Mouse (Mus musculus): ENCODE measurements around the gene Clec4a4. TPM values are rescaled to one million over a fixed set of nuclear protein-coding genes. Genes with fewer than 3 reads are reported as not detected.
"Not testable (repeated sequence)": the region's sequence is repeated elsewhere in the genome, so short reads cannot be mapped to it uniquely, and the experiment has no call there.

Gene Clec4a4
- polyA plus RNA-seq (2012; ENCODE audit: insufficient read depth, insufficient read length, low replicate concordance, missing spikeins), result not detected in 2 replicates

DNA sequence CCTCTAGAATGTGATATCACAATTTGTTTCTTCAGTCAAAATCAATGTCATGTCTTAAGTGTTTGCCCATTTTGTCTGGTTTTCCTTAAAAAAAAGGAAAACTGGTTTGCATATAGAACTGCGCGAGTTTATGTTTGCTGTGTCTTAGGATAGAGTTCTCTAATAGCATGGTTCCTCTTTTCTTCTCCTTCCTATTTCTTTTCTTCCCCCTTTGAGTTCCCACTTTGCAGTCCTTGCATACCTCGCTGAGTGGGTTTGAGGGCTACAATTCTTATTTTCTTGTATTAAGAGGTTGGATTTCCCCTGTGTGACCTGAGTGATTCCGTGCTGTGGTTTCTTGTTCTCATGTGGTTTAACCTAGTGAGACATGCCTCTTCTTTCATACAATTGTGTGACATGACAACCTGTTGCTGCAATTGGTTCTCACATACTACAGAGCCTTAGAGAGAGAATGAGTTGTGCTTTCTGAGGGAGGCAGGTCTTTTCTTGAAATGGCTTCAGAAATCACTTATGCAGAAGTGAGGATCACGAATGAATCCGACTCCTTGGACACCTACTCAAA lies at the start of gene Clec4a4:
Gene Clec4a4 (plus strand): TSS at position 492 of the 562 bp plus-strand sequence.
- Histone ChIP-seq H3K4me3 (ENCODE audit: insufficient read depth, low read depth, low read length) (no peak within 1 kb of the TSS), H3K27ac (ENCODE audit: insufficient read depth, low read depth, low read length) (no peak within 1 kb of the TSS), H3K4me1 (ENCODE audit: control insufficient read depth, insufficient read depth, low read length) (no peaks in the 10 kb centered on the region)
- WGBS, result 90% methylated on average over 6 of the region's 6 CpGs
- TF ChIP-seq CTCF (IDR thresholded peaks at IDR 0.05; ENCODE audit: insufficient read depth, low read depth, low read length) (no peak), POLR2A (IDR thresholded peaks at IDR 0.05; ENCODE audit: insufficient read depth, low read depth, low read length) (no peak)

DNA sequence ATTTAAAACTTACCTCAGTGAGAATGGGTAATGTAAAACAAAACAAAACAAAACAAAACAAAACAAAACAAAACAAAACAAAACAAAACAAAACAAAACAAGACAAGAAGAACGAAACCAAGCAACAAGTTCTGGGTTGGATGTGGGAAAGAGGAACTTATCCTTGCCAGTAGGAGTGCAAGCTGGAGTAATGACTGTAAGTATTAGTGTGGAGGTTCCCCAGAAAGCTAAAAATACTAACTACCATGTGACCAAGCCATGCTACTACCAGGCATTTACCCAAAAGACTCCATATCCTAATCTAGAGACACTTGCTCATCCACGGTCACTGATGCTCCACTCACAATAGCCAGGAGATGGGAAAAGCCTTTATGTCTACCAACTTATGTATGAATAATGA lies 43.4 kb upstream of the Clec4a4 start:
- TF ChIP-seq CTCF (IDR thresholded peaks at IDR 0.05; ENCODE audit: insufficient read depth, low read depth, low read length) (no peak), POLR2A (IDR thresholded peaks at IDR 0.05; ENCODE audit: insufficient read depth, low read depth, low read length) (no peak)
- H3K27ac ChIP-seq (ENCODE audit: insufficient read depth, low read depth, low read length), result no peak overlapping the region
- no peak overlapping the region for H3K4me3 ChIP-seq (ENCODE audit: insufficient read depth, low read depth, low read length)
- 85% methylated on average over 2 of the region's 2 CpGs for WGBS
- no peaks in the 10 kb centered on the region for H3K4me1 ChIP-seq (ENCODE audit: control insufficient read depth, insufficient read depth, low read length)

DNA sequence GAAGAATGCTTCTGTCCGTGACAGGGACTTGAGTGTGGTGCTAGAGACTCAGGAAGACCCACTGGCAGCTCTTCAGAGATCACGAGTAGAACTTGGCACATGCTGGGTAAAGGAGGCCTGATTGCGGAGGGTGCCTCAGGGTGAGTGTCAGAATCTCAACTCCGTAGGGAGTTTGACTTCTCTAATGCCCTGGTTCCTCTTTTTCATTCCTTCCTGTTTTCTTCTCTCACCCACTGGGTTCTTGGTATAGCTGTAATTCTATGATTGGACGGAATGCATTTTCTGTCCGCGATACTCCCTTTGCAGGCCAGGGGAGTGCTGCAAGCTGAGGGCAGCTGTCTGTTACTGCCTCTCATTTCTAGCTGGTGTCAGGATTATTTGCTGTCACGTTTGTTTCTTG lies 37.8 kb upstream of the Clec4a4 start, which contains the start of gene Clec4a3:
Gene Clec4a3 (plus strand): TSS at position 115 of the 400 bp plus-strand sequence.
- H3K27ac ChIP-seq (ENCODE audit: insufficient read depth, low read depth, low read length), result no peak within 1 kb of the TSS
- 87% methylated on average over 8 of the region's 8 CpGs for WGBS

DNA sequence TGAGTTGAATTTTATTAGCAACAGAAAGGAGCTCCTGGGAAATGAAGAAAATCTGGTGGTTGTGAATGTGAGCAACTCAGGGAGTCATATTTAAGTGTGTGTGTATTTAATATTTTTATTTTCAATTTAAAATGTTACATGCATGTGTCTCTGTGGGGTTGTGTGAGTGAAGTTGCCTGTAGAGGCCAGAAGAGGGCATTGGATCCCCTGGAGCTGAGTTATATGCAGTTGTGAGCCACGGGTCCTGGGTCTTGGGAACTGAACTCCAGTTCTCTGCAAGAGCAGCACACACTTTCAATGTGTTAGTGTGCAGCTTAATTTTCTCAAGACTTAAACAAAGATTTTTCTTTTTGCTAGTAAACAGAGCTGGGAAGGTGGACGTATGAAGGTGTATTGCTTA lies 25.6 kb upstream of the Clec4a4 start:
- 79% methylated on average over 2 of the region's 2 CpGs for WGBS
- H3K4me3 ChIP-seq (ENCODE audit: insufficient read depth, low read depth, low read length), result no peak overlapping the region
- no peaks in the 10 kb centered on the region for H3K4me1 ChIP-seq (ENCODE audit: control insufficient read depth, insufficient read depth, low read length)
- no peak overlapping the region for H3K27ac ChIP-seq (ENCODE audit: insufficient read depth, low read depth, low read length)
- TF ChIP-seq CTCF (IDR thresholded peaks at IDR 0.05; ENCODE audit: insufficient read depth, low read depth, low read length), result no peak
- no peak for TF ChIP-seq POLR2A (IDR thresholded peaks at IDR 0.05; ENCODE audit: insufficient read depth, low read depth, low read length)

More for the DNA sequence above, 37.8 kb upstream of the Clec4a4 start, which contains the start of gene Clec4a3:
- H3K4me3 ChIP-seq (ENCODE audit: insufficient read depth, low read depth, low read length), result no peak within 1 kb of the TSS
- no peak for TF ChIP-seq POLR2A (IDR thresholded peaks at IDR 0.05; ENCODE audit: insufficient read depth, low read depth, low read length)
- TF ChIP-seq CTCF (IDR thresholded peaks at IDR 0.05; ENCODE audit: insufficient read depth, low read depth, low read length), result no peak
- H3K4me1 ChIP-seq (ENCODE audit: control insufficient read depth, insufficient read depth, low read length), result no peaks in the 10 kb centered on the region

DNA sequence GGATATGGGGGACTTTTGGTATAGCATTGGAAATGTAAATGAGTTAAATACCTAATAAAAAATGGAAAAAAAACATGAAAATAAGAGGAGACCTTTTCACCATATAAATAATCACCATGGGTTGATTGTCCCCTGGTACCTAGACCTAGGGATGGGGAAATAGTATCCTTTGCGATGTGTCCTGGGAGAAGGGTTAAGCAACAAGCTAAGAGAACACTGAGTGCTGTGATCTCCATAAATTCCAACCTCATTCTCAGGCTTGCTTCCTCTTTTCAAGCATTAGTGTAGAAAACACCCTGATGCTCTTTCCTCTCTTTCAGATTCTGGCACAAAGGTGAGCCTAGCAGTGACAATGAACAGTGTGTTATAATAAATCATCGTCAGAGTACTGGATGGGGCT lies 21.1 kb upstream of the Clec4a4 start:
- WGBS, result 91% methylated on average over 2 of the region's 2 CpGs
- TF ChIP-seq POLR2A (IDR thresholded peaks at IDR 0.05; ENCODE audit: insufficient read depth, low read depth, low read length) (no peak), CTCF (IDR thresholded peaks at IDR 0.05; ENCODE audit: insufficient read depth, low read depth, low read length) (no peak)
- Histone ChIP-seq H3K27ac (ENCODE audit: insufficient read depth, low read depth, low read length) (no peak overlapping the region), H3K4me3 (ENCODE audit: insufficient read depth, low read depth, low read length) (no peak overlapping the region), H3K4me1 (ENCODE audit: control insufficient read depth, insufficient read depth, low read length) (no peaks in the 10 kb centered on the region)

DNA sequence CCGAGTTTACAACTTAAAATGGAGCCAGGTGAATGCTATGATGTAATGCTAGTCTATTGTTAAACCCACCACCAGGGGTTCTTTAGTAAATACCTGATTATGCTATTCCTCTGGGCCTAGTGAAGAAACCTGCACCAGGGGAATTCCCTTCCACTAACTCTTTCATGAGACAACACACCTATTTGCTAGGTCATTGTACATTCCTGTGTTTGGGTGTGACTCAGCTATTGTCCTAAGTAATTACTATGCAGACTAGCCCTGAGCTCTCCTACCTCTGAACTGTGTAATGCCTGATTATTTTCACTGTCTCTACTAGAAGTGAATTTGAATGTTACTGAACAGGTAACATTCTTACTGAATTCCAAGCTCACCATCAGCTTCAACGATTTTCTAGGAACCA lies 14.5 kb downstream of the Clec4a4 start:
- not testable (repeated sequence) for H3K27ac ChIP-seq (ENCODE audit: insufficient read depth, low read depth, low read length); H3K4me3 ChIP-seq (ENCODE audit: insufficient read depth, low read depth, low read length); H3K4me1 ChIP-seq (ENCODE audit: control insufficient read depth, insufficient read depth, low read length)
- 59% methylated on average over 2 of the region's 2 CpGs for WGBS

DNA sequence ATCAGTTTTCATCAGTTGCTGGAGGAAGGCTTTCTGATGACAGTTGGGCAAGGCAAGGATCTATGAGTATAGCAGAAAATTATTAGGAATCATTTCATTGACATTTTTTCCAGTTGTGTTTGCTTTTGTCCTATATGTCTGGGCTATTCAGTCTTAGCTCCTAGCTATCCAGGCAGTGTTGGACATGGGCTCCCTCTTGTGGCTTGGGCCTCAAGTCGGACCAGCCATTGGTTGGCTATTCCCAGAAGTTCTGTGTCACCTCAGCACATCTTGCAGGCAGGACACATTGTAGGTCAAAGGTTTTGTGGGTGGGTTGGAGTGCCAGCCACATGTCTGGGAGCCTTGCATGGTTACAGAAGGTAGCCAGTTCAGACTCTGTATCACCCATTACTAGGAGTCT lies 15.4 kb downstream of the Clec4a4 start:
- no peak for TF ChIP-seq CTCF (IDR thresholded peaks at IDR 0.05; ENCODE audit: insufficient read depth, low read depth, low read length)
- no peak for TF ChIP-seq POLR2A (IDR thresholded peaks at IDR 0.05; ENCODE audit: insufficient read depth, low read depth, low read length)
- WGBS, result 63% methylated on average over 1 of the region's 1 CpGs
- Histone ChIP-seq H3K27ac (ENCODE audit: insufficient read depth, low read depth, low read length) (no peak overlapping the region), H3K4me3 (ENCODE audit: insufficient read depth, low read depth, low read length) (no peak overlapping the region), H3K4me1 (ENCODE audit: control insufficient read depth, insufficient read depth, low read length) (no peaks in the 10 kb centered on the region)

DNA sequence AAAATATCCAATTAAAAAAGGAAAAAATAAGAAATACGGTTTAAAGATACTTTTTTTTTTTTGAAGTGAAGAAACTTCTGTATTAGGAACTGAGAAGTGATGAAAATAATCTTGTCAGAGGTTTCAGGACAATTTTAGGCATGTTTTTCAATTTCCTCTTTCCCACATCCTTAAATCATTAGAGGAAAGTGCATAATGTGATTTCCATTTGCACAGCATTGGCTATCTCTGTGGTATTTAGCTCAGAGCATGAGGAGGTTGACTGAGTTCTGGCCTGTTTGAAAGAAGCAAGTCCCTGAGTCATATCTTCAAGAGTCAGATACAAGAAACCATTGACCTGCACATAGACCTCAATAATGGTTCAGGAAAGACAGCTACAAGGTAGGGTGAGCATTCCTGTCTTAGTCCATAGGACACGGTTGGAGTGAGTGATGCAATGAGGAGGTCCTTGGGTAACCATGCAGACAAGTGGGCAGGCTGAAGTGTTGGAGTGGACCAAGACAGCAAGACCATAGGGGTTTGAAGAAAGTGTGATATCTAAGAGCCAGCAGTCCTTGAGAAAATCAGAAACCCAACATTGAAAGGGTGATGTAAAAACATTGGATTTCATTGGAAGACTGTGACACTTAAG lies 59.7 kb downstream of the Clec4a4 start, which contains the start of gene Clec4b1:
Gene Clec4b1 (plus strand): TSS at position 221 of the 631 bp plus-strand sequence.
- no peak within 1 kb of the TSS for H3K27ac ChIP-seq (ENCODE audit: insufficient read depth, low read depth, low read length)

More for the DNA sequence above, 59.7 kb downstream of the Clec4a4 start, which contains the start of gene Clec4b1:
- TF ChIP-seq POLR2A (IDR thresholded peaks at IDR 0.05; ENCODE audit: insufficient read depth, low read depth, low read length) (no peak), CTCF (IDR thresholded peaks at IDR 0.05; ENCODE audit: insufficient read depth, low read depth, low read length) (no peak)
- no peaks in the 10 kb centered on the region for H3K4me1 ChIP-seq (ENCODE audit: control insufficient read depth, insufficient read depth, low read length)
- 81% methylated on average over 2 of the region's 2 CpGs for WGBS
- H3K4me3 ChIP-seq (ENCODE audit: insufficient read depth, low read depth, low read length), result no peak within 1 kb of the TSS

Other genes starting within 250 kb of the Clec4a4 start
- gene Slc2a3, start 188.7 kb upstream of the Clec4a4 start, polyA plus RNA-seq (2012; ENCODE audit: insufficient read depth, insufficient read length, low replicate concordance, missing spikeins), result not detected in 2 replicates
- not detected in 2 replicates for gene Foxj2, start 170.5 kb upstream of the Clec4a4 start, polyA plus RNA-seq (2012; ENCODE audit: insufficient read depth, insufficient read length, low replicate concordance, missing spikeins)
- not detected in 2 replicates for gene C3ar1, start 134.2 kb upstream of the Clec4a4 start, polyA plus RNA-seq (2012; ENCODE audit: insufficient read depth, insufficient read length, low replicate concordance, missing spikeins)
- gene Necap1, start 115.9 kb upstream of the Clec4a4 start, polyA plus RNA-seq (2012; ENCODE audit: insufficient read depth, insufficient read length, low replicate concordance, missing spikeins), result not detected in 2 replicates
- not detected in 2 replicates for gene Clec4a1, start 68.5 kb upstream of the Clec4a4 start, polyA plus RNA-seq (2012; ENCODE audit: insufficient read depth, insufficient read length, low replicate concordance, missing spikeins)
- gene Clec4a3, start 37.9 kb upstream of the Clec4a4 start, polyA plus RNA-seq (2012; ENCODE audit: insufficient read depth, insufficient read length, low replicate concordance, missing spikeins), result not detected in 2 replicates
- not detected in 2 replicates for gene Clec4b1, start 59.6 kb downstream of the Clec4a4 start, polyA plus RNA-seq (2012; ENCODE audit: insufficient read depth, insufficient read length, low replicate concordance, missing spikeins)
- not detected in 2 replicates for gene Clec4a2, start 116.1 kb downstream of the Clec4a4 start, polyA plus RNA-seq (2012; ENCODE audit: insufficient read depth, insufficient read length, low replicate concordance, missing spikeins)
- not detected in 2 replicates for gene Clec4b2, start 182.5 kb downstream of the Clec4a4 start, polyA plus RNA-seq (2012; ENCODE audit: insufficient read depth, insufficient read length, low replicate concordance, missing spikeins)
- gene Clec4n, start 239.5 kb downstream of the Clec4a4 start, polyA plus RNA-seq (2012; ENCODE audit: insufficient read depth, insufficient read length, low replicate concordance, missing spikeins), result not detected in 2 replicates